Mouse (Mus musculus) hindbrain, embryonic 14.5 days (tissue): Measurements from ENCODE around the gene Smim4. TPM values are rescaled to one million over a fixed set of nuclear protein-coding genes. Genes with fewer than 3 reads are reported as not detected.

Experiments used
- ATAC-seq: fragments of 200-750 bp; cut with Nextera tagmentation; 2 replicates; pipeline ENCODE4 v1.8.0; 2017; ENCODE audit warnings: moderate number of reproducible peaks, mild to moderate bottlenecking, moderate TSS enrichment, moderate library complexity; ENCODE audit not compliant: low FRiP score
- DNase-seq: peaks from one replicate; pipeline ENCODE4 v3.0.0-alpha.2; 2015; ENCODE audit warnings: low spot score
- H3K27ac ChIP-seq: fragments of 300-500 bp; sonication (generic); 2 replicates; pipeline ENCODE4 v1.5.1; 2014; ENCODE audit warnings: mild to moderate bottlenecking, moderate library complexity
- H3K27me3 ChIP-seq: fragments of 300-500 bp; sonication (generic); 2 replicates; pipeline ENCODE4 v1.6.1; 2014; ENCODE audit warnings: mild to moderate bottlenecking, low read length, mixed read lengths; ENCODE audit not compliant: control insufficient read depth, insufficient read depth
- H3K36me3 ChIP-seq: fragments of 300-500 bp; sonication (generic); replicated peaks from 2 replicates; pipeline ENCODE4 v1.6.1; 2014; ENCODE audit not compliant: control insufficient read depth, insufficient read depth
- H3K4me1 ChIP-seq: fragments of 300-500 bp; sonication (generic); replicated peaks from 2 replicates; pipeline ENCODE4 v1.6.1; 2014; ENCODE audit warnings: antibody characterized with exemption, low read length, mixed read lengths; ENCODE audit not compliant: control insufficient read depth, insufficient read depth
- H3K4me2 ChIP-seq: fragments of 300-500 bp; sonication (generic); replicated peaks from 2 replicates; pipeline ENCODE4 v1.6.1; 2014; ENCODE audit warnings: mild to moderate bottlenecking, moderate library complexity
- H3K4me3 ChIP-seq: fragments of 300-500 bp; sonication (generic); replicated peaks from 2 replicates; pipeline ENCODE4 v1.5.1; 2014; ENCODE audit warnings: mild to moderate bottlenecking, low read length
- H3K9ac ChIP-seq: fragments of 300-500 bp; sonication (generic); 2 replicates; pipeline ENCODE4 v1.6.1; 2014
- H3K9me3 ChIP-seq: fragments of 300-500 bp; sonication (generic); 2 replicates; pipeline ENCODE4 v1.6.1; 2016; ENCODE audit warnings: low read length; ENCODE audit not compliant: control insufficient read depth
- WGBS: fragments of 180-500 bp; shearing (Covaris S2); extraction: QIAGEN DNeasy Blood & Tissue Kit; methylation state at CpG from one replicate; pipeline ENCODE4 v1.1.7; 2014; 5-methylcytosine and 5-hydroxymethylcytosine counted together
- polyA plus RNA-seq: library from polyadenylated mRNA; unstranded; fragments of >200 nt; fragmentation: Nextera tagmentation; extraction: Ambion mirVana; gene quantifications from 2 replicates; pipeline ENCODE4 v1.2.1, GENCODE M21; 2014

Smim4 gene
- polyA plus RNA-seq, 1 experiment from 2014 or later = 77.7 TPM

DNA sequence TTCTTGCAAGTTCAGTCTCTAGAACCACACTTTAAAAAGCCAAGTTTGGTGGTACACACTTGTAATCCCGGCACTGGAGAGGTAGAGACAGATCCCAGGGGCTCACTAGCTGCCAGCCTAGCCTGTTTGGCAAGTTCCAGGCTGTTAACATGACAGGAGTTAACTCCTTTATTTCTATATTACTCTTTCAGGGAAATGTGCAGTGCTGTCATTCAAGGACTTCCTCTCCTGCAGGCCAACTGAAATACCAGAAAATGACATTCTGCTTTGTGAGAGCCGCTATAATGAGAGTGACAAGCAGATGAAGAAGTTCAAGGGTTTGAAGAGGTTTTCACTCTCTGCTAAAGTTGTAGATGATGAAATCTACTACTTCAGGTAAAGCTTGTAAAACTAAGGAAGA, 23.6 kb downstream of the Smim4 start:
- Histone ChIP-seq H3K36me3 (peaks cover 78% of the 10 kb centered on the region), H3K4me3 (no peak overlapping the region), H3K9ac (no peak overlapping the region), H3K9me3 (no peaks in the 10 kb centered on the region), H3K4me2 (no peak overlapping the region), H3K27me3 (no peaks in the 10 kb centered on the region), H3K4me1 (no peaks in the 10 kb centered on the region), H3K27ac (no peak overlapping the region)
- DNase-seq = no peak
- 95% methylated on average over 2 of the region's 2 CpGs for WGBS
- no peak for ATAC-seq

DNA sequence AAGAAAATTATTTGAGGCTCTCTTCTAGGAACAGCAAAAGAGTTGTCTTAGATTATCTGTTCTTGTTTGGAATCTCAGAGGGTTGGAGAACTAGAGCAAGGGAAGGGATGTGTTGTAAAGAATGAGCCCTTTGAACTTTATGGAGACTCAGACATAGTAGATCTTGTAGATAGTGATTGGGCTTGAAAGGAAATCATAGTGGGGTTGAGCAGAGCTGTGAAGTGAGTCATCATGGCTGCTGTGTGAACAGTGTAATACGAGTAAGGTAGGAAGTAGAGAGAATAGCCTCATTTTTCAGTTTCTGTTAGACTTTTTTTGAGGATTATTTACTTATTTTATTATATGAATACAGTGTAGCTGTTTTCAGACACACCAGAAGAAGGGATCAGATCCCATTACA, 38.8 kb downstream of the Smim4 start:
- no peaks in the 10 kb centered on the region for H3K4me1 ChIP-seq
- no peak overlapping the region for H3K27ac ChIP-seq
- H3K4me2 ChIP-seq = no peak overlapping the region
- H3K9me3 ChIP-seq = no peaks in the 10 kb centered on the region
- no peak overlapping the region for H3K4me3 ChIP-seq
- DNase-seq = no peak
- ATAC-seq = no peak
- no peaks in the 10 kb centered on the region for H3K27me3 ChIP-seq
- WGBS = 93% methylated on average over 1 of the region's 1 CpGs
- H3K9ac ChIP-seq = no peak overlapping the region
- peaks cover 93% of the 10 kb centered on the region for H3K36me3 ChIP-seq

DNA sequence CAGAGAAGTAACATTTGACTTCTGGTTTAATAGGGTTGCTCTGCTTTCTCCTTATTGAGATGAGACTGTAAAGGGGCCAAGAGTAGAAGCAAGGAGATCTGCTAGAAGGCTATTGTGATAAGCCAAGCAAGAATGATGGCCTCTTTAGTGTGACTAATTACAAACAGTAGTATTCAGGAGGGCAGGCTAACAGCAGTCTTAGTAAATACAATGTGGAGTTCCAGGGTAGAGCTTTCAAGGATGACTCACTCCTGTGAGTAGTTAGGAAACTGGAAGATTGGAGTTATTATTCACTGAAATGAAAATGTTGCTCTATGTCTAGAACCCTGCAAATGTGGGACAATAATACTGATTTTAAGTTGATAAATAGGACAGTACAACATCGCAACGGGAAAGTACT, 40.2 kb downstream of the Smim4 start:
- H3K9me3 ChIP-seq = no peaks in the 10 kb centered on the region
- no peak overlapping the region for H3K4me2 ChIP-seq
- H3K4me1 ChIP-seq = no peaks in the 10 kb centered on the region
- H3K27ac ChIP-seq = no peak overlapping the region
- H3K4me3 ChIP-seq = no peak overlapping the region
- no peak for ATAC-seq
- DNase-seq = no peak
- 99% methylated on average over 2 of the region's 2 CpGs for WGBS
- peaks cover 91% of the 10 kb centered on the region for H3K36me3 ChIP-seq
- H3K27me3 ChIP-seq = no peaks in the 10 kb centered on the region
- H3K9ac ChIP-seq = no peak overlapping the region

DNA sequence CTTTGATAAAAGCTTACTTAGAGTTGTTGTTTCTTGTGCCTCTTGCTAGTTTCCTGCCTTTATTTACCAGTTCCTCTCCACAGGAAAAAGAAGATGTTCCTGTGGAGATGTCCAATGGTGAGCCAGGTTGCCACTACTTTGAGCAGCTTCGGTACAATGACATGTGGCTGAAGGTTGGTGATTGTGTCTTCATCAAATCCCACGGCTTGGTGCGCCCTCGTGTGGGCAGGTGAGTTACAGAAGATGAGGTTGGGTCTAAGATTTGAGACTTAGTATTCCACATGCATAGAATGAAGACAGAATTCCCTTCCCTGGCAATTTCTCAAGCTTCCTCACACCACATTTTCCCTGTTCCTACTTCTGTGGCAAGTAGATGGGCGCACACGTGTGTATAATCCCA, 41.3 kb downstream of the Smim4 start:
- WGBS = 88% methylated on average over 6 of the region's 6 CpGs
- DNase-seq = no peak
- Histone ChIP-seq H3K27ac (no peak overlapping the region), H3K9ac (no peak overlapping the region), H3K36me3 (peaks cover 91% of the 10 kb centered on the region), H3K4me2 (no peak overlapping the region), H3K27me3 (no peaks in the 10 kb centered on the region), H3K4me3 (no peak overlapping the region), H3K9me3 (no peaks in the 10 kb centered on the region), H3K4me1 (no peaks in the 10 kb centered on the region)
- ATAC-seq = no peak

DNA sequence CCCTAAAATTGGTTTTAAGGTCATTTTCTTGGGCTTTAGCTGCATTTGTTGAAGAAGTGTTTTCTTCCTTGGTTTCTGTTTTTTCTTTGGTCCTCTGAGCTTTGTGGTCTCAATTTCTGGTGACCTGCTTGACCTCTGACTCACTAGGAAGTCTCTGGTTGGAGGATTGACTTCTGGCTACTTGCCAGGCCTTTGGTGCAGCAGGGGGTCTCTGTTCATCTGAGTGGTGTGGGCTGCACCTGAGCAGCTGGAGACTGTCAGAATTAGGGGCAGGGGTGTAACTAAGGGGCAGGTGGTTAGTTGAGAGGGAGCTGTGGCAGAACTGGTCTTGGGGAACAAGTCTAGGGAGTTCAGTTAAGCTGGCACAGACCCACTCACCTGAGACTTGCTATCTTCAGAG, 47.6 kb downstream of the Smim4 start:
- H3K27me3 ChIP-seq = no peaks in the 10 kb centered on the region
- no peak overlapping the region for H3K4me2 ChIP-seq
- H3K4me3 ChIP-seq = no peak overlapping the region
- H3K9ac ChIP-seq = no peak overlapping the region
- ATAC-seq (no peak), DNase-seq (no peak)
- H3K27ac ChIP-seq = no peak overlapping the region
- peaks cover 76% of the 10 kb centered on the region for H3K36me3 ChIP-seq
- no peaks in the 10 kb centered on the region for H3K9me3 ChIP-seq
- H3K4me1 ChIP-seq = no peaks in the 10 kb centered on the region

DNA sequence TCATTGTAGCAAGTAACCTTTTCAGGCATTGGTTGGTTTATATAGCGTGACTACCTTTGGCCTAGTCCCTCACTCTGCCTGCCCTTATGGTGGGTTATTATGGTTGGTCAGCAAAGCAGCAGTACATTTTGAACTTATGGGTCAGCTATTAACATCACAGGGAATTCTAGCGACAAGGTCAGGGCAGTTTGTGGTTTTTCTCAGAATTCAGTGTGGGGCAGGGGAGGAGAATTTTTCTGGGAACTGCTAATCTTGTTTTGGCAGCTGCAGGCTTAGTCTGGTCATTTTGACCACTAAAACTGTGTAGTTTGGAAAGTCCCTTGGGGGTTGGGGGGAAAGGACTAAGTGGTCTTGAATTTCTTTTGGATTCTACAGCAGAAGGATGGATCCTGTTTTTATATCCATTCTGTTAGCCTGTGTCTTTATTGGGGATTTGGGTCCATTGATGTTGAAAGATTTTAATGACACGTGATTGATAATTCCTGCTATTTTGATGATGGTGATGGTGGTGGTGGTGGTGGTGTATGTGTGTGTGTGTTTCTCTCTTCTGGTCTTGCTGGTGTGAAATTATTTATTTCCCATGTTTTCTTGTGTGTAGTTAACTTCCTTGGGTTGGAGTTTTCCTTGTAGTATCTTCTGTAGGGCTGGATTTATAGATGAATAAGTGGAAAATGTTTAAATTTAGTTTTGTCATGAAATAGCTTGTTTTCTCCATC, 49.3 kb downstream of the Smim4 start:
- H3K36me3 ChIP-seq = peaks cover 78% of the 10 kb centered on the region
- no peak overlapping the region for H3K4me2 ChIP-seq
- H3K27me3 ChIP-seq = no peaks in the 10 kb centered on the region
- 96% methylated on average over 3 of the region's 3 CpGs for WGBS
- H3K9me3 ChIP-seq = no peaks in the 10 kb centered on the region
- DNase-seq = no peak
- H3K4me3 ChIP-seq = no peak overlapping the region
- no peak for ATAC-seq
- H3K9ac ChIP-seq = no peak overlapping the region
- H3K27ac ChIP-seq = no peak overlapping the region
- no peaks in the 10 kb centered on the region for H3K4me1 ChIP-seq

DNA sequence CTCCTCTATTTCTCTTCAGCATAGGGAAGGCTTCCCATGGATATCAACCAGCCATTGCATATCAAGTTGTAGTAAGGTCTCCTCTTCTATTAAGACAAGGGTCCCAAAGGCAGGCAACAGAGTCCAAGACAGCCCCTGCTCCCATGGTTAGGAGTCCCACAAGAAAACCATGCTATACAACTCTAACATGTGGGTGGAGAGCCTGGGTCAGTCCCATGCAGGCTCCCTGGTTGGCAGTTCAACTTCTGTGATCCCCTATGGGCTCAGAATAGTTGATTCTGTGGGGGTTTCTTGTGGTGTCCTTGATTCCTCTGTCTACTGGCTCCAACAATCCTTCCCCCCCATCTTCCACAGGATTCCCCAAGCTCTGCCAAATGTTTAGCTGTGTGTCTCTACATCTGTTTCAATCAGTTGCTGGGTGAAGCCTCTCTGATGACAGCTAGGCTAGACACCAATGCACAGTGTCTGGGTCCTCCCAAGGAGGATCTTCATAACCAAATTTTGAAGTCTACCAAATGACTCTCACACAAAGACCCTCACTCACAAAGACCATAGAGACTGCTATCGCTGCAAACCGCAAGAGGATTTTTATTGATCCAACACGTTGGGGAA, 50.1 kb downstream of the Smim4 start:
- Histone ChIP-seq H3K4me1 (no peaks in the 10 kb centered on the region), H3K9me3 (no peaks in the 10 kb centered on the region), H3K27ac (no peak overlapping the region), H3K4me2 (no peak overlapping the region), H3K27me3 (no peaks in the 10 kb centered on the region), H3K36me3 (peaks cover 83% of the 10 kb centered on the region), H3K9ac (no peak overlapping the region), H3K4me3 (no peak overlapping the region)
- 98% methylated on average over 3 of the region's 3 CpGs for WGBS
- DNase-seq (no peak), ATAC-seq (no peak)

DNA sequence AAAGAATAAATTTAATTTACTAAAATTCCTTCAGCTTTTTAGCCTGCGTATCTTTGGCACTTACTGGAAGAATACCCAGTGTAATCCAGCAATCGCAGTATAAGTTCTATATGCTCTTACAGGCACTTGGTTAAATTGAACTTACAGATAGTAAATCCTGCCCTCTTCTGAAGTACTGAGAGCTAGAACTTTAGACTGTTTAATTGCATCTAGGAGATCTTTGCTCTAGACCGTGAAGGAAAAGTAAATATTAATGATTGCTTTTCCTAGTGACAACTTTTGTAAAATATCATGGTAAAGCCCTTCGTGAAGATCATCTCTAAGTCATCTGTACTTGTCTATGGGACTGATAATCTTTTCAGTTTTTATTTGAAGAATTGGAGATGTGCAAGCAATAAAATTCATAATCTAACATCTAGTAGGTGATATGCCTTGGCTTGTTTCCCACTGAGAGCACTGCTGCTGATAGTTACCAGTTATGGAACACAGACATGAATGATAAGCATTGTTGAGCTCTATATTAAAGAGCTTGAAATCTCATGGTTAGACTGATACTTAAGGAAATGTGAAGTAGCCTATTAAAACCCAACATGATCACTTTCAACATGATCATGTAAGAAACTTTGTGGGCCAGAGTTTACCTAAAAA, 59.5 kb downstream of the Smim4 start:
- Histone ChIP-seq H3K9me3 (no peaks in the 10 kb centered on the region), H3K36me3 (peaks cover 73% of the 10 kb centered on the region), H3K27ac (no peak overlapping the region), H3K4me2 (no peak overlapping the region), H3K4me3 (no peak overlapping the region), H3K4me1 (no peaks in the 10 kb centered on the region), H3K27me3 (no peaks in the 10 kb centered on the region), H3K9ac (no peak overlapping the region)
- no peak for DNase-seq
- ATAC-seq = no peak
- WGBS = 100% methylated on average over 4 of the region's 4 CpGs

DNA sequence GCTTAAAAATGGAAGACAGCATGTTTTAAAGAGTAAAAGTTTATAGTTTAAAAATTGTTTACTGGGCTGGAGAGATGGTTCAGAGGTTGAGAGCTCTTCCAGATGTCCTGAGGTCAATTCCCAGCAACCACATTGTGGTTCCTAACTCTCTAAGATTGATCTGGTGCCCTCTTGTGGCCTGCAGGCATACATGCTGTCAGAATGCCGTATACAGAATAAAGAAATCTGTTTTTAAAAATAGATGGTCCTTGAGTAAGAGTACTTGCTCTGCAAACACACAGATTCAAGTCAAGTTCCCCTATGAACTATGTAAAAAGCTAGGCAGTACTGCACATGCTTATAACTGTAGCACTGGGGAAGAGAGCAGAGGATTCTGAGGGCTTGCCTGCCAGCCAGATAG, 66.5 kb downstream of the Smim4 start:
- ATAC-seq = no peak
- DNase-seq = no peak
- no peaks in the 10 kb centered on the region for H3K9me3 ChIP-seq
- no peak overlapping the region for H3K4me3 ChIP-seq
- peaks cover 76% of the 10 kb centered on the region for H3K36me3 ChIP-seq
- H3K4me2 ChIP-seq = no peak overlapping the region
- H3K27me3 ChIP-seq = no peaks in the 10 kb centered on the region
- no peaks in the 10 kb centered on the region for H3K4me1 ChIP-seq
- no peak overlapping the region for H3K9ac ChIP-seq
- WGBS = 75% methylated on average over 1 of the region's 1 CpGs
- no peak overlapping the region for H3K27ac ChIP-seq
